Mouse (Mus musculus) midbrain, postnatal 0 days (tissue): Measurements from ENCODE around the gene Lcn2. TPM values are rescaled to one million over a fixed set of nuclear protein-coding genes. Genes with fewer than 3 reads are reported as not detected.

Experiments used
- ATAC-seq: fragments of 200-750 bp; cut with Nextera tagmentation; 2 replicates; pipeline ENCODE4 v1.8.0; 2017; ENCODE audit warnings: moderate number of reproducible peaks, mild to moderate bottlenecking, moderate TSS enrichment, moderate library complexity; ENCODE audit not compliant: low FRiP score
- DNase-seq: peaks from one replicate; pipeline ENCODE4 v3.0.0-alpha.2; 2015; ENCODE audit warnings: low spot score
- H3K27ac ChIP-seq: fragments of 300-500 bp; sonication (generic); 2 replicates; pipeline ENCODE4 v1.5.1; 2014; ENCODE audit warnings: low read depth, mild to moderate bottlenecking, low read length, mixed read lengths
- H3K27me3 ChIP-seq: fragments of 300-500 bp; sonication (generic); 2 replicates; pipeline ENCODE4 v1.6.1; 2014; ENCODE audit warnings: low read length, control low read depth, mixed read lengths; ENCODE audit not compliant: insufficient read depth
- H3K36me3 ChIP-seq: fragments of 300-500 bp; sonication (generic); 2 replicates; pipeline ENCODE4 v1.6.1; 2014; ENCODE audit warnings: low read length, control low read depth, mixed read lengths; ENCODE audit not compliant: insufficient read depth
- H3K4me1 ChIP-seq: fragments of 300-500 bp; sonication (generic); 2 replicates; pipeline ENCODE4 v1.6.1; 2014; ENCODE audit warnings: mild to moderate bottlenecking, control low read depth, antibody characterized with exemption, low read length, mixed read lengths; ENCODE audit not compliant: insufficient read depth
- H3K4me2 ChIP-seq: fragments of 300-500 bp; sonication (generic); 2 replicates; pipeline ENCODE4 v1.6.1; 2014; ENCODE audit warnings: low read depth, mild to moderate bottlenecking, low read length, mixed read lengths; ENCODE audit not compliant: poor library complexity, severe bottlenecking
- H3K4me3 ChIP-seq: fragments of 300-500 bp; sonication (generic); 2 replicates; pipeline ENCODE4 v1.5.1; 2014; ENCODE audit warnings: low read depth, mild to moderate bottlenecking, low read length, moderate library complexity
- H3K9ac ChIP-seq: fragments of 300-500 bp; sonication (generic); replicated peaks from 2 replicates; pipeline ENCODE4 v1.6.1; 2014; ENCODE audit warnings: mild to moderate bottlenecking, low read length, moderate library complexity, mixed read lengths; ENCODE audit not compliant: poor library complexity, severe bottlenecking
- H3K9me3 ChIP-seq: fragments of 300-500 bp; sonication (generic); 2 replicates; pipeline ENCODE4 v1.6.1; 2016; ENCODE audit warnings: low read length, control low read depth
- CTCF ChIP-seq: IDR thresholded peaks from 2 replicates; pipeline ENCODE4 v1.5.1; 2016; ENCODE audit warnings: antibody characterized with exemption, mild to moderate bottlenecking
- WGBS: fragments of 180-500 bp; shearing (Covaris S2); extraction: QIAGEN DNeasy Blood & Tissue Kit; methylation state at CpG from one replicate; pipeline ENCODE4 v1.1.7; 2014; 5-methylcytosine and 5-hydroxymethylcytosine counted together
- polyA plus RNA-seq: library from polyadenylated mRNA; unstranded; fragments of >200 nt; fragmentation: Nextera tagmentation; extraction: Ambion mirVana; gene quantifications from 2 replicates; pipeline ENCODE4 v1.2.1, GENCODE M21; 2015
- total RNA-seq: library from RNA; depleted of rRNA; stranded (reverse); fragments of >200 nt; gene quantifications from 2 replicates; pipeline ENCODE4 v1.2.3, GENCODE M21; 2014

Lcn2 gene
- total and polyA plus RNA-seq, 2 experiments from 2014 or later = 0.35 TPM; not detected in 1

- Histone ChIP-seq H3K4me1 (peaks cover 5% of the 10 kb centered on the region; the same call in 1 of the 2 replicates), H3K27me3 (no peaks in the 10 kb centered on the region), H3K36me3 (peaks cover 4% of the 10 kb centered on the region; the same call in 1 of the 2 replicates), H3K4me3 (peak within 1 kb of the TSS; percentile 82), H3K4me2 (peak within 1 kb of the TSS; percentile 71), H3K27ac (peak within 1 kb of the TSS; percentile 96), H3K9me3 (no peaks in the 10 kb centered on the region), H3K9ac (peak within 1 kb of the TSS; percentile 92)
- WGBS = under 1% methylated on average over 57 of the region's 63 CpGs
- peak; percentile 72 for ATAC-seq
- peak; percentile 91 for DNase-seq
- TF ChIP-seq CTCF = peak; percentile 97
Measured at GRCm38 (mm10) chr2:32353007-32353542, 35.0 kb downstream of the Lcn2 start, which contains the start of gene Dnm1. Dnm1 (minus strand) TSS chr2:32353338.

GRCm38 (mm10) chr2:32352151-32353006 is 35.7 kb downstream of the Lcn2 start, which contains the start of gene Ciz1:
Ciz1 (plus strand) TSS chr2:32352327.
- Histone ChIP-seq H3K27me3 (no peaks in the 10 kb centered on the region), H3K36me3 (peaks cover 6% of the 10 kb centered on the region; the same call in 1 of the 2 replicates), H3K27ac (peak within 1 kb of the TSS; percentile 96), H3K9ac (peak within 1 kb of the TSS; percentile 92), H3K4me3 (peak within 1 kb of the TSS; percentile 82), H3K4me2 (peak within 1 kb of the TSS; percentile 71), H3K9me3 (no peaks in the 10 kb centered on the region), H3K4me1 (peaks cover 5% of the 10 kb centered on the region; the same call in 1 of the 2 replicates)
- DNase-seq (peak; percentile 66), ATAC-seq (peak; percentile 67)
- TF ChIP-seq CTCF = 0 out of 2 replicates have a peak, but pooled peaks have one; percentile 2
- under 1% methylated on average over 25 of the region's 52 CpGs for WGBS

GRCm38 (mm10) chr2:32351471-32351961 is 36.5 kb downstream of the Lcn2 start:
- no peak for DNase-seq
- 51% methylated on average over 9 of the region's 9 CpGs for WGBS
- ATAC-seq = no peak

GRCm38 (mm10) chr2:32350471-32351051 is 37.5 kb downstream of the Lcn2 start:
- Histone ChIP-seq H3K4me1 (peaks cover 5% of the 10 kb centered on the region; the same call in 1 of the 2 replicates), H3K27me3 (no peaks in the 10 kb centered on the region), H3K27ac (no peak overlapping the region), H3K36me3 (peaks cover 6% of the 10 kb centered on the region; the same call in 1 of the 2 replicates), H3K4me2 (peak overlapping the region; percentile 71), H3K9ac (peak overlapping the region; percentile 34; the same call in 1 of the 2 replicates), H3K9me3 (no peaks in the 10 kb centered on the region), H3K4me3 (peak overlapping the region; percentile 82; the same call in 1 of the 2 replicates)
- DNase-seq (no peak), ATAC-seq (no peak)
- WGBS = 50% methylated on average over 13 of the region's 13 CpGs
- no peak for TF ChIP-seq CTCF

More at GRCm38 (mm10) chr2:32351471-32351961, 36.5 kb downstream of the Lcn2 start:
- peak overlapping the region; percentile 71 for H3K4me2 ChIP-seq
- no peaks in the 10 kb centered on the region for H3K27me3 ChIP-seq
- no peak for TF ChIP-seq CTCF
- H3K27ac ChIP-seq = peak overlapping the region; percentile 96
- peaks cover 5% of the 10 kb centered on the region; the same call in 1 of the 2 replicates for H3K4me1 ChIP-seq
- peak overlapping the region; percentile 92 for H3K9ac ChIP-seq
- no peaks in the 10 kb centered on the region for H3K9me3 ChIP-seq
- H3K36me3 ChIP-seq = peaks cover 6% of the 10 kb centered on the region; the same call in 1 of the 2 replicates
- peak overlapping the region; percentile 82 for H3K4me3 ChIP-seq

- Histone ChIP-seq H3K4me1 (peaks cover 5% of the 10 kb centered on the region; the same call in 1 of the 2 replicates), H3K9ac (0 out of 2 replicates have a peak overlapping the region, but pooled peaks have one; percentile 19), H3K27ac (no peak overlapping the region), H3K36me3 (peaks cover 6% of the 10 kb centered on the region; the same call in 1 of the 2 replicates), H3K27me3 (no peaks in the 10 kb centered on the region), H3K9me3 (no peaks in the 10 kb centered on the region), H3K4me3 (no peak overlapping the region), H3K4me2 (no peak overlapping the region)
- TF ChIP-seq CTCF = no peak
- 65% methylated on average over 8 of the region's 8 CpGs for WGBS
- ATAC-seq (no peak), DNase-seq (no peak)
Measured at GRCm38 (mm10) chr2:32349625-32350255, 38.3 kb downstream of the Lcn2 start.
